In genomic region chr17:55969560-55969959, GRCm38 (mm10) we compare ENCODE assay signal across 10 mouse cellular contexts. TPM values are rescaled to one million over a fixed set of nuclear protein-coding genes. Genes with fewer than 3 reads are reported as not detected.
DNase-seq lines count a peak whose midpoint lies in the region; ATAC-seq and TF ChIP-seq lines count a peak whose summit lies in the region.
"Had no signal": no experiment of that assay in that cellular context is flagged by ENCODE, and none has a peak within 500 bp of the region (broad histone marks: within the 10 kb centered on the region; RNA-seq: fewer than 3 reads in every experiment).

No protein-coding gene starts in this region.

- WGBS in heart, embryonic 14.5 days: 42% methylated on average over 14 of the region's 14 CpGs
- WGBS in hindbrain, postnatal 0 days: 7% methylated on average over 14 of the region's 14 CpGs
- WGBS in midbrain, embryonic 12.5 days: 19% methylated on average over 14 of the region's 14 CpGs

- no peak for TF ChIP-seq CTCF in hindbrain, postnatal 0 days (IDR thresholded peaks at IDR 0.05; ENCODE audit: low read depth)
- TF ChIP-seq CTCF in gastrocnemius, adult 2 months (IDR thresholded peaks at IDR 0.05): no peak

- peaks cover 12 to 32% of the 10 kb centered on the region in 2 experiments; a peak in 3 of 4 replicates for H3K4me1 ChIP-seq in heart, embryonic 14.5 days (ENCODE audit: control insufficient read depth in 2 of 2, insufficient read depth in 2 of 2, low read length in 2 of 2)
- peaks cover 25% of the 10 kb centered on the region for H3K4me1 ChIP-seq in hindbrain, postnatal 0 days (ENCODE audit: insufficient read depth, low read length)
- H3K4me1 ChIP-seq in midbrain, embryonic 12.5 days: peaks cover 50% of the 10 kb centered on the region

- no peak for DNase-seq in heart, adult 9 months (ENCODE audit: low spot score in 2 of 2)
- DNase-seq in embryo, embryonic 11 days: peak; percentile 79
- DNase-seq in hindbrain, postnatal 0 days (ENCODE audit: low spot score): peak; percentile 92
- no peak for DNase-seq in gastrocnemius, adult 2 months
- DNase-seq in thymus, adult 18-20 months: no peak

- no peak overlapping the region for H3K27ac ChIP-seq in heart, embryonic 14.5 days (replicated peaks in 1 of 2; ENCODE audit: control insufficient read depth in 1 of 2, insufficient read depth in 1 of 2, low read depth in 2 of 2, low read length in 2 of 2)
- peak overlapping the region; percentile 76 for H3K27ac ChIP-seq in hindbrain, postnatal 0 days
- H3K27ac ChIP-seq in midbrain, embryonic 12.5 days (replicated peaks): peak overlapping the region; percentile 86
- no peak overlapping the region for H3K27ac ChIP-seq in gastrocnemius, adult 2 months
- H3K27ac ChIP-seq: liver, embryonic 15.5 days had no signal

- peak overlapping the region; percentile 90; the same call in 1 of the 2 replicates for H3K4me2 ChIP-seq in heart, embryonic 14.5 days (ENCODE audit: low read length)
- H3K4me2 ChIP-seq in hindbrain, postnatal 0 days (ENCODE audit: low read depth, low read length): peak overlapping the region; percentile 90
- peak overlapping the region; percentile 78 for H3K4me2 ChIP-seq in midbrain, embryonic 12.5 days (replicated peaks)

- no peak overlapping the region for H3K4me3 ChIP-seq in heart, embryonic 14.5 days (ENCODE audit: control insufficient read depth in 1 of 2, insufficient read depth in 1 of 2, low read depth in 1 of 2, low read length in 2 of 2)
- H3K4me3 ChIP-seq in hindbrain, postnatal 0 days (ENCODE audit: low read length): no peak overlapping the region
- H3K4me3 ChIP-seq in midbrain, embryonic 12.5 days: 0 out of 2 replicates have a peak overlapping the region, but pooled peaks have one; percentile 57
- H3K4me3 ChIP-seq in gastrocnemius, adult 2 months: no peak overlapping the region
- H3K4me3 ChIP-seq: erythroblast, embryonic 14.5 days had no signal

- intact Hi-C loops in gastrocnemius, adult 2 months (cut with DNase I): loop anchor here (10.0 kb wide), 1 partner anchor 285 kb away; the partner anchor contains the start of gene Fem1a

- no peak overlapping the region for H3K9ac ChIP-seq in heart, embryonic 14.5 days (ENCODE audit: low read length)
- H3K9ac ChIP-seq in hindbrain, postnatal 0 days (replicated peaks; ENCODE audit: low read length): peak overlapping the region; percentile 76; the same call in 1 of the 2 replicates
- H3K9ac ChIP-seq in midbrain, embryonic 12.5 days (replicated peaks): peak overlapping the region; percentile 76; the same call in 1 of the 2 replicates
- H3K9ac ChIP-seq: liver, embryonic 15.5 days had no signal

- H3K27me3 ChIP-seq in heart, embryonic 14.5 days (ENCODE audit: control insufficient read depth, insufficient read depth, low read length): peaks cover 13% of the 10 kb centered on the region
- H3K27me3 ChIP-seq in hindbrain, postnatal 0 days (ENCODE audit: insufficient read depth, low read length): no peaks in the 10 kb centered on the region
- H3K27me3 ChIP-seq in midbrain, embryonic 12.5 days: no peaks in the 10 kb centered on the region

- H3K36me3 ChIP-seq in heart, embryonic 14.5 days (ENCODE audit: control insufficient read depth, insufficient read depth, low read length): peaks cover 27% of the 10 kb centered on the region
- H3K36me3 ChIP-seq in hindbrain, postnatal 0 days (ENCODE audit: insufficient read depth, low read length): peaks cover 16% of the 10 kb centered on the region
- peaks cover 50% of the 10 kb centered on the region for H3K36me3 ChIP-seq in midbrain, embryonic 12.5 days

- ATAC-seq in heart, embryonic 14.5 days (ENCODE audit: insufficient number of reproducible peaks, insufficient read depth, low FRiP score, low read depth): no peak
- ATAC-seq in hindbrain, postnatal 0 days: peak; percentile 78
- ATAC-seq in midbrain, embryonic 12.5 days (ENCODE audit: low FRiP score, low read depth): peak; percentile 64
- no peak for ATAC-seq in megakaryocyte, adult 5-6 weeks (ENCODE audit: poor library complexity, severe bottlenecking)

- H3K9me3 ChIP-seq in heart, embryonic 14.5 days (ENCODE audit: control insufficient read depth, low read length): no peaks in the 10 kb centered on the region
- no peaks in the 10 kb centered on the region for H3K9me3 ChIP-seq in hindbrain, postnatal 0 days (ENCODE audit: low read length)
- no peaks in the 10 kb centered on the region for H3K9me3 ChIP-seq in midbrain, embryonic 12.5 days
- H3K9me3 ChIP-seq: liver, embryonic 15.5 days had no signal

RNA-seq across cellular contexts. Expression of gene Shd, which starts 0.7 kb away (rescaled TPM):
- 7.1 and 7.3 TPM in 2 replicates for polyA plus RNA-seq in heart, embryonic 14.5 days (2014; fragmentation: Nextera tagmentation; extraction: Ambion mirVana)
- total RNA-seq in hindbrain, postnatal 0 days (2014; rRNA removed): 233 and 250 TPM in 2 replicates
- polyA plus RNA-seq in hindbrain, postnatal 0 days (2015; fragmentation: Nextera tagmentation; extraction: Ambion mirVana): 150 and 152 TPM in 2 replicates
- 123 and 131 TPM in 2 replicates for polyA plus RNA-seq in midbrain, embryonic 12.5 days (2016; fragmentation: Nextera tagmentation; extraction: Ambion mirVana)
- under 1 TPM in 1 of 2 experiments, not detected in 1; 0.47 TPM for total RNA-seq in gastrocnemius, adult 2 months (2021)
- not detected in 2 replicates for total RNA-seq in megakaryocyte, adult 5-6 weeks (2015)
- total RNA-seq in megakaryocyte, adult 5-6 weeks (2017): 0.88 TPM in 1 of 2 replicates, not detected in the other
- polyA plus RNA-seq: erythroblast, embryonic 14.5 days had no signal

RNA-seq across cellular contexts. Expression of gene Yju2, which starts 10.7 kb away (rescaled TPM):
- 8.9 and 13.5 TPM in 2 replicates for polyA plus RNA-seq in heart, embryonic 14.5 days (2014; fragmentation: Nextera tagmentation; extraction: Ambion mirVana)
- total RNA-seq in hindbrain, postnatal 0 days (2014; rRNA removed): 6.8 and 18.3 TPM in 2 replicates
- 16.7 and 19.4 TPM in 2 replicates for polyA plus RNA-seq in hindbrain, postnatal 0 days (2015; fragmentation: Nextera tagmentation; extraction: Ambion mirVana)
- 28.7 and 29.4 TPM in 2 replicates for polyA plus RNA-seq in midbrain, embryonic 12.5 days (2016; fragmentation: Nextera tagmentation; extraction: Ambion mirVana)
- total RNA-seq in gastrocnemius, adult 2 months (2021): 10 to 100 TPM in 1 of 2 experiments, 1 to 10 TPM in 1; 8.3 to 10.2 TPM
- 6.3 and 10.9 TPM in 2 replicates for total RNA-seq in megakaryocyte, adult 5-6 weeks (2015)
- 14.7 and 17.1 TPM in 2 replicates for total RNA-seq in megakaryocyte, adult 5-6 weeks (2017)

RNA-seq across cellular contexts. Expression of gene Fsd1, which starts 16.7 kb away (rescaled TPM):
- 1.6 and 1.8 TPM in 2 replicates for polyA plus RNA-seq in heart, embryonic 14.5 days (2014; fragmentation: Nextera tagmentation; extraction: Ambion mirVana)
- total RNA-seq in hindbrain, postnatal 0 days (2014; rRNA removed): 136 and 140 TPM in 2 replicates
- 178 and 193 TPM in 2 replicates for polyA plus RNA-seq in hindbrain, postnatal 0 days (2015; fragmentation: Nextera tagmentation; extraction: Ambion mirVana)
- 89.8 and 98.3 TPM in 2 replicates for polyA plus RNA-seq in midbrain, embryonic 12.5 days (2016; fragmentation: Nextera tagmentation; extraction: Ambion mirVana)
- total RNA-seq in gastrocnemius, adult 2 months (2021): not detected
- total RNA-seq in megakaryocyte, adult 5-6 weeks (2015): not detected in 2 replicates
- not detected in 2 replicates for total RNA-seq in megakaryocyte, adult 5-6 weeks (2017)
- polyA plus RNA-seq: erythroblast, embryonic 14.5 days had no signal

RNA-seq across cellular contexts. Expression of gene Ebi3, which starts 17.1 kb away (rescaled TPM):
- 1.0 and 1.3 TPM in 2 replicates for polyA plus RNA-seq in heart, embryonic 14.5 days (2014; fragmentation: Nextera tagmentation; extraction: Ambion mirVana)
- total RNA-seq in hindbrain, postnatal 0 days (2014; rRNA removed): 0.61 and 3.8 TPM in 2 replicates
- polyA plus RNA-seq in hindbrain, postnatal 0 days (2015; fragmentation: Nextera tagmentation; extraction: Ambion mirVana): 5.2 and 7.3 TPM in 2 replicates
- 3.2 and 3.8 TPM in 2 replicates for polyA plus RNA-seq in midbrain, embryonic 12.5 days (2016; fragmentation: Nextera tagmentation; extraction: Ambion mirVana)
- total RNA-seq in gastrocnemius, adult 2 months (2021): under 1 TPM; 0.20 to 0.39 TPM
- total RNA-seq in megakaryocyte, adult 5-6 weeks (2015): 31.8 and 36.1 TPM in 2 replicates
- total RNA-seq in megakaryocyte, adult 5-6 weeks (2017): 16.6 and 34.0 TPM in 2 replicates

RNA-seq across cellular contexts. Expression of gene Zfp119b, which starts 20.3 kb away (rescaled TPM):
- 4.5 and 5.1 TPM in 2 replicates for polyA plus RNA-seq in heart, embryonic 14.5 days (2014; fragmentation: Nextera tagmentation; extraction: Ambion mirVana)
- 1.8 and 4.3 TPM in 2 replicates for total RNA-seq in hindbrain, postnatal 0 days (2014; rRNA removed)
- 5.6 and 6.8 TPM in 2 replicates for polyA plus RNA-seq in hindbrain, postnatal 0 days (2015; fragmentation: Nextera tagmentation; extraction: Ambion mirVana)
- 6.1 and 6.3 TPM in 2 replicates for polyA plus RNA-seq in midbrain, embryonic 12.5 days (2016; fragmentation: Nextera tagmentation; extraction: Ambion mirVana)
- 1 to 10 TPM; 2.9 to 4.1 TPM for total RNA-seq in gastrocnemius, adult 2 months (2021)
- total RNA-seq in megakaryocyte, adult 5-6 weeks (2015): 9.1 and 12.0 TPM in 2 replicates
- total RNA-seq in megakaryocyte, adult 5-6 weeks (2017): 4.6 and 7.0 TPM in 2 replicates
- polyA plus RNA-seq: erythroblast, embryonic 14.5 days had no signal

Comparison
In these comparisons a context has a peak if more than half of its experiments do, and no peak if none do; other contexts are left out.
1. ATAC-seq: peak in hindbrain, postnatal 0 days (single experiment) and midbrain, embryonic 12.5 days (single experiment); none in heart, embryonic 14.5 days (single experiment) and megakaryocyte, adult 5-6 weeks (single experiment).
2. H3K27ac ChIP-seq: peak in hindbrain, postnatal 0 days (single experiment) and midbrain, embryonic 12.5 days (single experiment); none in heart, embryonic 14.5 days (0 of 2) and gastrocnemius, adult 2 months (single experiment).
3. DNase-seq: peak in embryo, embryonic 11 days (single experiment) and hindbrain, postnatal 0 days (single experiment); none in heart, adult 9 months (0 of 2), gastrocnemius, adult 2 months (single experiment) and thymus, adult 18-20 months (0 of 2).
4. RNA of gene Shd, which starts 0.7 kb away (total RNA-seq): 233 to 250 TPM in hindbrain, postnatal 0 days; 0.88 TPM in megakaryocyte, adult 5-6 weeks and 0.47 TPM in gastrocnemius, adult 2 months; every median in the first group is over 100 times any median in the second.
5. RNA of gene Fsd1, which starts 16.7 kb away (total RNA-seq): 136 to 140 TPM in hindbrain, postnatal 0 days; not detected in gastrocnemius, adult 2 months and not detected in megakaryocyte, adult 5-6 weeks; every median in the first group is over 10 times any median in the second.
6. Peak in every context shown above with its lines, with median percentiles within 50 percentile points of each other: H3K4me2 ChIP-seq.